Comparison of ENCODE assay signal across 9 mouse cellular contexts in the genomic region with DNA sequence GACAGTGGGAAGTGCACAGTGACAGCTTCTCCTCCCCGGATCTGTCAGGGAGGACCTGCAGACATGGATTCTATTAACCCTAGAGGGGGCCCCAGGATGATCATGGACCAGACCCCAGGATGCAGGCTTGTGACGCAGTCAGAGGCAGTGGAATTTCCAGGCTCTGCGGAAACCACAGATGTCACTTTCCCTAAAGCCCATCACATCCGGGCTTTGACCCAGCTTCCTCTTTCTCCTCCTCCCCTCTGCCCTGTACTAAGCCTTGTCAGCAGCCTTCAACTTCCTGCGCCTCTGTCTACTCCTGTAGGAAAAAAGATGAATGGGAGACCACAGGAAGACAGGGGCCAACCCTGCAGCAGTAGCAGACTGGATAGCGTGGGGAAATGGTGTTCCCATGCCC. TPM values are rescaled to one million over a fixed set of nuclear protein-coding genes. Genes with fewer than 3 reads are reported as not detected.
DNase-seq lines count a peak whose midpoint lies in the region; ATAC-seq and TF ChIP-seq lines count a peak whose summit lies in the region.
"Had no signal": no experiment of that assay in that cellular context is flagged by ENCODE, and none has a peak within 500 bp of the region (broad histone marks: within the 10 kb centered on the region; RNA-seq: fewer than 3 reads in every experiment).

No protein-coding gene starts in this region.

- peak overlapping the region; percentile 43; the same call in 1 of the 2 replicates for H3K9ac ChIP-seq in forebrain, embryonic 14.5 days (ENCODE audit: low read length)
- H3K9ac ChIP-seq in lung, embryonic 14.5 days, result 0 out of 2 replicates have a peak overlapping the region, but pooled peaks have one; percentile 2

- H3K36me3 ChIP-seq in forebrain, embryonic 14.5 days (ENCODE audit: control insufficient read depth, insufficient read depth, low read length), result no peaks in the 10 kb centered on the region
- no peaks in the 10 kb centered on the region for H3K36me3 ChIP-seq in lung, embryonic 14.5 days (ENCODE audit: insufficient read depth)

- H3K27me3 ChIP-seq in forebrain, embryonic 14.5 days (replicated peaks; ENCODE audit: control insufficient read depth, insufficient read depth, low read length), result peaks cover 4% of the 10 kb centered on the region
- H3K27me3 ChIP-seq in lung, embryonic 14.5 days (ENCODE audit: insufficient read depth, low read length), result peaks cover 5% of the 10 kb centered on the region

- 44% methylated on average over 6 of the region's 6 CpGs for WGBS in forebrain, embryonic 14.5 days
- WGBS in lung, embryonic 14.5 days, result 26% methylated on average over 6 of the region's 6 CpGs

- peaks cover 13% of the 10 kb centered on the region for H3K4me1 ChIP-seq in forebrain, embryonic 14.5 days (ENCODE audit: control insufficient read depth, insufficient read depth, low read length)
- H3K4me1 ChIP-seq in lung, embryonic 14.5 days (ENCODE audit: insufficient read depth), result no peaks in the 10 kb centered on the region

- no peak for ATAC-seq in forebrain, embryonic 14.5 days
- ATAC-seq in lung, embryonic 14.5 days (ENCODE audit: insufficient read depth), result peak; percentile 26; the same call in 1 of the 2 replicates

- peak overlapping the region; percentile 80 for H3K27ac ChIP-seq in forebrain, embryonic 14.5 days (ENCODE audit: low read depth, low read length)
- peak overlapping the region; percentile 74 for H3K27ac ChIP-seq in lung, embryonic 14.5 days (ENCODE audit: low read depth)

- peak overlapping the region; percentile 33 for H3K4me2 ChIP-seq in forebrain, embryonic 14.5 days (ENCODE audit: low read length)
- peak overlapping the region; percentile 5 for H3K4me2 ChIP-seq in lung, embryonic 14.5 days

- DNase-seq in heart, adult 18-20 months, result peak; percentile 51 to 75
- no peak for DNase-seq in heart, postnatal 4 days
- no peak for DNase-seq in forebrain, embryonic 14.5 days (ENCODE audit: low spot score)
- peak; percentile 69 for DNase-seq in kidney, adult 11 months
- peak; percentile 69 for DNase-seq in lung, embryonic 14.5 days
- peak; percentile 22 for DNase-seq in skeletal muscle tissue, adult 2 months (ENCODE audit: low read depth, low spot score)
- no peak for DNase-seq in urinary bladder, postnatal 14 days (ENCODE audit: low spot score)
- DNase-seq in urinary bladder, postnatal 25 days (ENCODE audit: low spot score), result no peak

- peak overlapping the region; percentile 9; the same call in 1 of the 2 replicates for H3K4me3 ChIP-seq in forebrain, embryonic 14.5 days (ENCODE audit: low read depth, low read length)
- no peak overlapping the region for H3K4me3 ChIP-seq in lung, embryonic 14.5 days (ENCODE audit: low read depth, low read length)

- no peak for TF ChIP-seq CTCF in lung, embryonic 14.5 days (IDR thresholded peaks at IDR 0.05; ENCODE audit: low read depth)

- H3K9me3 ChIP-seq in forebrain, embryonic 14.5 days (replicated peaks; ENCODE audit: control insufficient read depth, low read length), result no peaks in the 10 kb centered on the region
- H3K9me3 ChIP-seq in lung, embryonic 14.5 days (ENCODE audit: low read depth, low read length), result no peaks in the 10 kb centered on the region

RNA-seq across cellular contexts. Expression of a gene that starts 5.6 kb away (rescaled TPM):
- under 1 TPM in 1 of 2 experiments, not detected in 1; 0.57 TPM for total RNA-seq in heart, adult 18-20 months (2021)
- total RNA-seq in heart, postnatal 4 days (2021), result not detected
- not detected in 2 replicates for polyA plus RNA-seq in forebrain, embryonic 14.5 days (2014; fragmentation: Nextera tagmentation; extraction: Ambion mirVana)
- not detected in 2 replicates for polyA plus RNA-seq in lung, embryonic 14.5 days (2014; fragmentation: Nextera tagmentation; extraction: Ambion mirVana)
- total RNA-seq: gastrocnemius, postnatal 4 days had no signal

RNA-seq across cellular contexts. Expression of a gene that starts 5.8 kb away (rescaled TPM):
- total RNA-seq in heart, adult 18-20 months (2021), result not detected
- total RNA-seq in heart, postnatal 4 days (2021), result not detected
- polyA plus RNA-seq in forebrain, embryonic 14.5 days (2014; fragmentation: Nextera tagmentation; extraction: Ambion mirVana), result 0.28 TPM in 1 of 2 replicates, not detected in the other
- polyA plus RNA-seq in lung, embryonic 14.5 days (2014; fragmentation: Nextera tagmentation; extraction: Ambion mirVana), result not detected in 2 replicates
- total RNA-seq: gastrocnemius, postnatal 4 days had no signal

RNA-seq across cellular contexts. Expression of a gene that starts 16.8 kb away (rescaled TPM):
- 1 to 10 TPM; 4.5 to 4.7 TPM for total RNA-seq in heart, adult 18-20 months (2021)
- total RNA-seq in heart, postnatal 4 days (2021), result 10 to 100 TPM; 96.6 to 97.7 TPM
- polyA plus RNA-seq in forebrain, embryonic 14.5 days (2014; fragmentation: Nextera tagmentation; extraction: Ambion mirVana), result 1,632 and 1,731 TPM in 2 replicates
- 799 and 847 TPM in 2 replicates for polyA plus RNA-seq in lung, embryonic 14.5 days (2014; fragmentation: Nextera tagmentation; extraction: Ambion mirVana)

RNA-seq across cellular contexts. Expression of a gene that starts 35.2 kb away (rescaled TPM):
- 10 to 100 TPM; 46.7 to 49.1 TPM for total RNA-seq in heart, adult 18-20 months (2021)
- total RNA-seq in heart, postnatal 4 days (2021), result 10 to 100 TPM; 34.0 to 36.6 TPM
- 35.4 and 38.1 TPM in 2 replicates for polyA plus RNA-seq in forebrain, embryonic 14.5 days (2014; fragmentation: Nextera tagmentation; extraction: Ambion mirVana)
- polyA plus RNA-seq in lung, embryonic 14.5 days (2014; fragmentation: Nextera tagmentation; extraction: Ambion mirVana), result 20.5 and 20.9 TPM in 2 replicates

RNA-seq across cellular contexts. Expression of a gene that starts 45.9 kb away (rescaled TPM):
- 10 to 100 TPM; 12.5 to 17.5 TPM for total RNA-seq in heart, adult 18-20 months (2021)
- 10 to 100 TPM; 45.0 to 46.4 TPM for total RNA-seq in heart, postnatal 4 days (2021)
- 132 and 154 TPM in 2 replicates for polyA plus RNA-seq in forebrain, embryonic 14.5 days (2014; fragmentation: Nextera tagmentation; extraction: Ambion mirVana)
- 243 and 246 TPM in 2 replicates for polyA plus RNA-seq in lung, embryonic 14.5 days (2014; fragmentation: Nextera tagmentation; extraction: Ambion mirVana)

Comparison
In these comparisons a context has a peak if more than half of its experiments do, and no peak if none do; other contexts are left out.
1. DNase-seq: peak in heart, adult 18-20 months (2 of 2), kidney, adult 11 months (single experiment), lung, embryonic 14.5 days (single experiment) and skeletal muscle tissue, adult 2 months (single experiment); none in heart, postnatal 4 days (single experiment), forebrain, embryonic 14.5 days (single experiment), urinary bladder, postnatal 14 days (single experiment) and urinary bladder, postnatal 25 days (single experiment).
2. RNA of a gene that starts 16.8 kb away (total RNA-seq): 96.6 to 97.7 TPM in heart, postnatal 4 days; 4.5 to 4.7 TPM in heart, adult 18-20 months; every median in the first group is over 10 times any median in the second.